Mouse (Mus musculus): ENCODE data around the gene Desi1. TPM values are rescaled to one million over a fixed set of nuclear protein-coding genes. Genes with fewer than 3 reads are reported as not detected.

Gene Desi1
- polyA plus RNA-seq, 1 experiment: 199 TPM

DNA sequence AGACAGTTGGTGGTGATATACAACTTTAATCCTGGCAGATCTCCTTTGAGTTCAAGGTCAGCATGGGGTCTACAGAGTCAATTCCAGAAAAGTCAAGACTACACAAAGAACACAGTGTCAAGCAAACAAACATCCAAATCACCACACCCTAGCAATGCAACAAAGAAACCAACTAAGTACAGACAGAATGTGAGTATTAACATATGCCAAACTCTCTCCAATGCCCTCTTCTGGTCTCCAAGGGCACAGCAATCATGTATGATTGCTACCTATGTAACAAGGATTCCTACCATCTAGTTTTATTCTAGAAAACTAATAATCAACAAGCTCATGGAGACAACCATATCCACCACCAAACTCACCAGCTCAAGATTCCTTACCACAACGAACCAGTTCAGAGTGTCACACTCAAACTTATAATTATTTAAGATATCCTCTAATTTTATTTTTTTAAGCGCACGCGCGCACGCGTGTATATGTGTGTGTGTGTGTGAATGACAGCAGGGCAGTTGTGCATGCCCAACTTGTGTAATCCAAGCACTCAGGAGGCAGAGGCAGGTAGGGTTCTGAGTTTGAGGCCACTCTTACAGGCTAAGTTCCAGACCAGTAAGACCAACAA lies 10.6 kb upstream of the Desi1 start:
- Histone ChIP-seq H3K27me3 (ENCODE audit: control insufficient read depth, insufficient read depth, low read length) (no peaks in the 10 kb centered on the region), H3K4me1 (replicated peaks; ENCODE audit: control insufficient read depth, insufficient read depth, low read length) (peaks cover 14% of the 10 kb centered on the region), H3K4me3 (ENCODE audit: control insufficient read depth, insufficient read depth, low read length) (no peak overlapping the region), H3K27ac (ENCODE audit: control insufficient read depth, insufficient read depth, low read length) (no peak overlapping the region), H3K36me3 (ENCODE audit: control insufficient read depth, insufficient read depth, low read length) (peaks cover 33% of the 10 kb centered on the region)
- 92% methylated on average over 7 of the region's 7 CpGs for whole genome bisulfite sequencing
- peak; percentile 55 for DNase-seq
- no peak for TF ChIP-seq CTCF (IDR thresholded peaks at IDR 0.05; ENCODE audit: borderline replicate concordance, control insufficient read depth, extremely low read depth, insufficient read depth, low read length, poor library complexity)
- TF ChIP-seq POLR2A (IDR thresholded peaks at IDR 0.05; ENCODE audit: control insufficient read depth, extremely low read depth, insufficient read depth, low read length, poor library complexity): no peak

- TF ChIP-seq POLR2A (IDR thresholded peaks at IDR 0.05; ENCODE audit: control insufficient read depth, extremely low read depth, insufficient read depth, low read length, poor library complexity) (no peak), CTCF (IDR thresholded peaks at IDR 0.05; ENCODE audit: borderline replicate concordance, control insufficient read depth, extremely low read depth, insufficient read depth, low read length, poor library complexity) (no peak)
- Histone ChIP-seq H3K27ac (ENCODE audit: control insufficient read depth, insufficient read depth, low read length) (no peak overlapping the region), H3K36me3 (ENCODE audit: control insufficient read depth, insufficient read depth, low read length) (peaks cover 68% of the 10 kb centered on the region), H3K4me3 (ENCODE audit: control insufficient read depth, insufficient read depth, low read length) (no peak overlapping the region), H3K4me1 (replicated peaks; ENCODE audit: control insufficient read depth, insufficient read depth, low read length) (peaks cover 7% of the 10 kb centered on the region), H3K27me3 (ENCODE audit: control insufficient read depth, insufficient read depth, low read length) (no peaks in the 10 kb centered on the region)
- DNase-seq: peak; percentile 62
- 89% methylated on average over 1 of the region's 1 CpGs for WGBS
These were observed 7.0 kb upstream of the Desi1 start for GRCm38 (mm10) chr15:82040650-82041049.

DNA sequence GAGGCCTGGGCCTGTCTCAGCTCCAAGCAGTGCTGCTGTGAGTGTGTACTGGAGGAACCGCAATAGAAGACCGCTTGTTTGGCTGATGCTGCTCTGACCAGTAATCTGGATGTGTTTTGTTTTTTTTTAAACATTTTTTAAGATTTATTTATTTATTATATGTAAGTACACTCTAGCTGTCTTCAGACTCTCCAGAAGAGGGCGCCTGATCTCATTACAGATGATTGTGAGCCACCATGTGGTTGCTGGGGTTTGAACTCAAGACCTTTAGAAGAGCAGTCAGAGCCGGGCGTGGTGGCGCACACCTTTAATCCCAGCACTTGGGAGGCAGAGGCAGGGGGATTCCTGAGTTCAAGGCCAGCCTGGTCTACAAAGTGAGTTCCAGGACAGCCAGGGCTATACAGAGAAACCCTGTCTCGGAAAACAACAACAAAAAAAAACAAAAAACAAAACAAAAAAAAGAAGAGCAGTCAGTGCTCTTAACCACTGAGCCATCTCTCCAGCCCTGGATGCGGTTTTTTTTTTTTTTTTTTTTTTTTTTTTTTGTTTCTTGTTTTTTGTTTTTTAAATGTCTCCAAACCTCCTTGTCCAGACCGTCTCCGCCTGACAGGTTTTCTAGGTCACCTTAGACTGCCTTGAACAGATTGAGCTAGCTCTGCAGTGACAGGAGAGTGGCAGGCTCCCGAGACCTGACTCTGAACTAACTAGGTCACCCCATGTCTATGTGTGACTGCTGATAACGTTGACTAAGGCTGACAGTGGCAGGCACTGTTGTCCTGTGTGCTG lies 2.4 kb upstream of the Desi1 start:
- DNase-seq: no peak
- H3K4me1 ChIP-seq (replicated peaks; ENCODE audit: control insufficient read depth, insufficient read depth, low read length): peaks cover 28% of the 10 kb centered on the region
- no peaks in the 10 kb centered on the region for H3K27me3 ChIP-seq (ENCODE audit: control insufficient read depth, insufficient read depth, low read length)
- 73% methylated on average over 12 of the region's 12 CpGs for WGBS
- peaks cover 91% of the 10 kb centered on the region for H3K36me3 ChIP-seq (ENCODE audit: control insufficient read depth, insufficient read depth, low read length)
- H3K27ac ChIP-seq (ENCODE audit: control insufficient read depth, insufficient read depth, low read length): peak overlapping the region; percentile 28; the same call in 1 of the 2 replicates
- no peak for TF ChIP-seq CTCF (IDR thresholded peaks at IDR 0.05; ENCODE audit: borderline replicate concordance, control insufficient read depth, extremely low read depth, insufficient read depth, low read length, poor library complexity)
- no peak for TF ChIP-seq POLR2A (IDR thresholded peaks at IDR 0.05; ENCODE audit: control insufficient read depth, extremely low read depth, insufficient read depth, low read length, poor library complexity)
- H3K4me3 ChIP-seq (ENCODE audit: control insufficient read depth, insufficient read depth, low read length): no peak overlapping the region

- H3K4me3 ChIP-seq (ENCODE audit: control insufficient read depth, insufficient read depth, low read length): peak overlapping the region; percentile 30
- peak overlapping the region; percentile 74 for H3K27ac ChIP-seq (ENCODE audit: control insufficient read depth, insufficient read depth, low read length)
- no peak for TF ChIP-seq POLR2A (IDR thresholded peaks at IDR 0.05; ENCODE audit: control insufficient read depth, extremely low read depth, insufficient read depth, low read length, poor library complexity)
- TF ChIP-seq CTCF (IDR thresholded peaks at IDR 0.05; ENCODE audit: borderline replicate concordance, control insufficient read depth, extremely low read depth, insufficient read depth, low read length, poor library complexity): no peak
- peaks cover 56% of the 10 kb centered on the region for H3K4me1 ChIP-seq (replicated peaks; ENCODE audit: control insufficient read depth, insufficient read depth, low read length)
- WGBS: 43% methylated on average over 7 of the region's 7 CpGs
- peaks cover 84% of the 10 kb centered on the region for H3K36me3 ChIP-seq (ENCODE audit: control insufficient read depth, insufficient read depth, low read length)
- H3K27me3 ChIP-seq (ENCODE audit: control insufficient read depth, insufficient read depth, low read length): no peaks in the 10 kb centered on the region
- DNase-seq: no peak
These were observed 1.3 kb downstream of the Desi1 start for GRCm38 (mm10) chr15:82032386-82032785.

DNA sequence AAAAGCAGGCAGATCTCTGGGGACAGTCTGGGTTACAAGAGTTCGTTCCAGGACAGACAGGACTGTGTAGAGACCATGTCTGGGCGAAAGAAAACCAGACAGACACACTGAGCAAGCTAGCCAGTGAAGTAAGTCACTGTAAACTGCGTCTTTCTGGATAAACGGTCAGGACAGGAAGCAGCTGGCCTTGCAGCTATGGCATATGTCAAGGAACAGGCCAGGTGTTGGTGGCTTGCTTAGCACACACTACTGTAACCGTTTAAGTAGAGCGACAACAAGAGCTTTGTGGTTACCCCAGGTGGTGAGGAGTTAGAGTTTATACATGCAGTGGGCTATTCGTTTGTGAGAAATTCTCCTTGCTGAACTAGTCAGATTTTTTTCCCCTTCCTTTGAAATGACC lies 5.9 kb downstream of the Desi1 start:
- 4% methylated on average over 7 of the region's 7 CpGs for WGBS
- H3K27me3 ChIP-seq (ENCODE audit: control insufficient read depth, insufficient read depth, low read length): no peaks in the 10 kb centered on the region
- DNase-seq: peak; percentile 81
- peaks cover 78% of the 10 kb centered on the region for H3K36me3 ChIP-seq (ENCODE audit: control insufficient read depth, insufficient read depth, low read length)
- TF ChIP-seq POLR2A (IDR thresholded peaks at IDR 0.05; ENCODE audit: control insufficient read depth, extremely low read depth, insufficient read depth, low read length, poor library complexity) (no peak), CTCF (IDR thresholded peaks at IDR 0.05; ENCODE audit: borderline replicate concordance, control insufficient read depth, extremely low read depth, insufficient read depth, low read length, poor library complexity) (no peak)
- H3K4me1 ChIP-seq (replicated peaks; ENCODE audit: control insufficient read depth, insufficient read depth, low read length): peaks cover 61% of the 10 kb centered on the region
- peak overlapping the region; percentile 100 for H3K27ac ChIP-seq (ENCODE audit: control insufficient read depth, insufficient read depth, low read length)
- H3K4me3 ChIP-seq (ENCODE audit: control insufficient read depth, insufficient read depth, low read length): no peak overlapping the region; the same call in 1 of the 2 replicates

GRCm38 (mm10) chr15:82027276-82027675 lies 6.4 kb downstream of the Desi1 start:
- H3K36me3 ChIP-seq (ENCODE audit: control insufficient read depth, insufficient read depth, low read length): peaks cover 77% of the 10 kb centered on the region
- WGBS: 15% methylated on average over 7 of the region's 7 CpGs
- TF ChIP-seq POLR2A (IDR thresholded peaks at IDR 0.05; ENCODE audit: control insufficient read depth, extremely low read depth, insufficient read depth, low read length, poor library complexity) (no peak), CTCF (IDR thresholded peaks at IDR 0.05; ENCODE audit: borderline replicate concordance, control insufficient read depth, extremely low read depth, insufficient read depth, low read length, poor library complexity) (no peak)
- DNase-seq: peak; percentile 58
- H3K4me1 ChIP-seq (replicated peaks; ENCODE audit: control insufficient read depth, insufficient read depth, low read length): peaks cover 63% of the 10 kb centered on the region
- H3K4me3 ChIP-seq (ENCODE audit: control insufficient read depth, insufficient read depth, low read length): no peak overlapping the region; the same call in 1 of the 2 replicates
- H3K27ac ChIP-seq (ENCODE audit: control insufficient read depth, insufficient read depth, low read length): peak overlapping the region; percentile 93
- H3K27me3 ChIP-seq (ENCODE audit: control insufficient read depth, insufficient read depth, low read length): no peaks in the 10 kb centered on the region

All from thymus, adult 2 months (tissue).